Mouse (Mus musculus) left cerebral cortex, postnatal 10 days (tissue): ENCODE results near the gene Magea10. TPM values are rescaled to one million over a fixed set of nuclear protein-coding genes. Genes with fewer than 3 reads are reported as not detected.

ENCODE experiments used
- DNase-seq, 2 experiments: peaks; one replicate each; pipeline ENCODE4 v3.0.0; 2021 to 2022; ENCODE audit warnings: low spot score in 2 of 2, mixed read lengths in 1 of 2; ENCODE audit errors: extremely low spot score in 1 of 2
- intact Hi-C: fragments of 180-260 bp; cut with DNase I; formaldehyde crosslinking; loops from one replicate; pipeline ENCODE4 v1.15.1; 2025
- total RNA-seq, 2 experiments: library from RNA; stranded (reverse); gene quantifications; 2 replicates each; pipeline ENCODE4 v1.2.3; 2021

Gene Magea10
- not detected for total RNA-seq

DNA sequence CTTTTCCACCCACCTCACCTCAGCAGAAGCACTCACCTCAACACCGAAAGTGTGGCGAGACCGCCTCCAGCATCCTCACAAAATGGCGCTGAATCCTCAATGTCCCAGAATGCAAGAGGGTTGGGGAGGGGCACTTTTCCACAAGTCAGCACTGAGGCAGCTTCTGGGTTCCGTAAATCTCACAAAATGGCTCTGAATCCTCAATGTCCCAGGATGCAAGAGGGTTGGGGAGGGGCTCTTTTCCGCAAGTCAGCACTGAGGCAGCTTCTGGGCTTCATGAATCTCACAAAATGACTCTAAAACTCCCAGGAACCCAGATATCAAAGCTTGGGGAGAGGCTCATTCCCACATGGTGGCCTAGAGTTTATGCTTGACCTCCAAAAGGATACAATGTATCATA, at the start of gene Magea10:
Gene Magea10, minus strand, starts transcription at position 101 of the 400 bp plus-strand sequence.
- intact Hi-C loops: no loop called here
- DNase-seq: no peak

DNA sequence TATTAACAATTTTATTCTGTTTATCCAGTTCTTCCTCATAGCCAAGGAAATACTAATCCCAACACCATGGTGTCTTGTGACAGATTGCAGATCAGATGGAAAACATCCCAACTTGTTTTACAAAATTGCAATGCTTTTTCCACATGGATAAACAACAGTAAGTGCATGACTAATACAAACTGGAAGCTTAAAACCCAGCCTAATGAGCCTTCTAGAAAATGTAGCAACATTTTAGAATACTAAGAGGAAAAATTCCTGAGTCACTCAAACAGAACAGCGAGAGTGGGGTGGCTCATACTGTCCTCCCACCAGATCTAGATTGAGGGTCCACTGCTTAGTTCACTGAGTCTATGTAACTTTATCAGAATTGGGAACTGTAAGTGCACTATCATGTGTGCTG, 4.7 kb downstream of the Magea10 start:
- DNase-seq: no peak
- intact Hi-C loops: no loop called here

Other genes starting within 250 kb of the Magea10 start
- gene Magea4, start 164.8 kb downstream of the Magea10 start, total RNA-seq: not detected
- gene Gabre, start 112.1 kb downstream of the Magea10 start, total RNA-seq: under 1 TPM; 0.30 to 0.34 TPM